Mouse (Mus musculus) C2C12 (cell line): ENCODE measurements around the gene Chrng.
A peak's percentile ranks its signal among the peaks of the same experiment; 100 is the strongest.

Experiments used
- CEBPB ChIP-seq: IDR thresholded peaks from one replicate; pipeline ENCODE4 v1.6.1; 2011; ENCODE audit warnings: low read depth, mild to moderate bottlenecking, control low read depth, moderate library complexity
- CTCF ChIP-seq: IDR thresholded peaks from one replicate; pipeline ENCODE4 v1.5.1; 2011; ENCODE audit not compliant: control insufficient read depth, insufficient read depth, insufficient read length
- FOSL1 ChIP-seq: IDR thresholded peaks from one replicate; pipeline ENCODE4 v1.8.0; 2011; ENCODE audit warnings: mild to moderate bottlenecking, low read length; ENCODE audit not compliant: poor library complexity, insufficient read depth, severe bottlenecking
- MAX ChIP-seq: IDR thresholded peaks from one replicate; pipeline ENCODE4 v1.6.1; 2011; ENCODE audit warnings: mild to moderate bottlenecking, control low read depth
- MYOD1 ChIP-seq: IDR thresholded peaks from one replicate; pipeline ENCODE4 v1.6.1; 2011; ENCODE audit warnings: low read depth; ENCODE audit not compliant: control insufficient read depth, insufficient read length
- MYOG ChIP-seq: IDR thresholded peaks from one replicate; pipeline ENCODE4 v1.6.1; 2011; ENCODE audit not compliant: control insufficient read depth, insufficient read length; ENCODE audit errors: extremely low read depth
- USF1 ChIP-seq: IDR thresholded peaks from one replicate; pipeline ENCODE4 v1.6.1; 2011; ENCODE audit warnings: low read depth, mild to moderate bottlenecking, control low read depth, moderate library complexity

GRCm38 (mm10) chr1:87213735-87214704 lies 9.6 kb downstream of the Chrng start, which contains the start of gene Eif4e2:
- TF ChIP-seq MAX (peak; percentile 37), USF1 (no peak), FOSL1 (no peak), CTCF (no peak), CEBPB (no peak), MYOG (no peak), MYOD1 (no peak)
